Mouse (Mus musculus): ENCODE results near the gene Vwa8.

DNA sequence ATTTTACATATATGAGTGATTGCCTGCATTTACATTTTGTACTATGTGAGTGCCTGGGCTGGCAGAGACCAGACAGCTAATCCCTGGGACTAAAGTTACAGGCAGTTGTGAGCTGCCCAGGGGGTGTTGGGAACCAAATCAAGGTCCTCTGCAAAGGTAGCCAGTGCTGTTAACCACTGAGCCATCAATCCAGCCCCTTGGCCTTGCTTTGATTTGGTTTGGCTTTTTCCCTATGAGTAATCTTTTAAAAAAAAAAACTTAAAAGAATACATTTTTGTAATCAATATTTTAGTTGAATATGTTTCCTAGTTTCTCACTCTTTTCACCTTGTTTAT is 393.5 kb downstream of the Vwa8 start:
- TF ChIP-seq CTCF (IDR thresholded peaks at IDR 0.05; ENCODE audit: extremely low read depth, insufficient read length, insufficient replicate concordance, low read depth, low read length) (no peak), POLR2A (IDR thresholded peaks at IDR 0.05; ENCODE audit: low read depth, low read length) (no peak)

Data from small intestine, adult 2 months (tissue).